In the genomic region with DNA sequence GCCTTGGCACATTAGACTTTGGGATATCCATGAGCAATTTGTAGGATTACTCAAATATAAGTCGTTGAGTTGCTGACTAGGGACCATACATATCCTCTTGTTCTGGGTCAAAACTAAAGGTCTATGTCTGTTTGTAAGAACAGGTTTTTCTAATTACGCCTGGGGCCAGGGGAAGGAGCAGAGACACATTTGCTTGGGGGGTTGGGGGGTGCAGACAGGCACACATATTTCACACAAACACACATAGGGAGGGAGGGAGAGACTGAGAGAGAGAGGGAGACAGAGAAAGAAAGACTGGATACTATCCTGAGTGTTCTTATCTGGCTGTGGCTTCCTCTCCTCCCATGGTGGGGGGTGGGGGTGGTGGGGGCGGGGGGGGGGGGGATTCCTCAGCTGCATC, we compare ENCODE assay signal across 12 mouse cellular contexts. TPM values are rescaled to one million over a fixed set of nuclear protein-coding genes. Genes with fewer than 3 reads are reported as not detected.
DNase-seq lines count a peak whose midpoint lies in the region; ATAC-seq and TF ChIP-seq lines count a peak whose summit lies in the region.
"Had no signal": no experiment of that assay in that cellular context is flagged by ENCODE, and none has a peak within 500 bp of the region (broad histone marks: within the 10 kb centered on the region; RNA-seq: fewer than 3 reads in every experiment).

No protein-coding gene starts in this region.

- H3K9me3 ChIP-seq in heart, embryonic 10.5 days: no peaks in the 10 kb centered on the region
- H3K9me3 ChIP-seq in midbrain, embryonic 12.5 days: no peaks in the 10 kb centered on the region; the same call in 1 of the 2 replicates
- H3K9me3 ChIP-seq in midbrain, postnatal 0 days (ENCODE audit: low read length): no peaks in the 10 kb centered on the region
- H3K9me3 ChIP-seq in embryonic facial prominence, embryonic 12.5 days: no peaks in the 10 kb centered on the region
- no peaks in the 10 kb centered on the region for H3K9me3 ChIP-seq in liver, embryonic 12.5 days (replicated peaks)

- H3K9ac ChIP-seq in midbrain, embryonic 12.5 days (replicated peaks): no peak overlapping the region
- no peak overlapping the region for H3K9ac ChIP-seq in midbrain, postnatal 0 days (replicated peaks; ENCODE audit: low read length, poor library complexity, severe bottlenecking)
- no peak overlapping the region for H3K9ac ChIP-seq in embryonic facial prominence, embryonic 12.5 days
- no peak overlapping the region for H3K9ac ChIP-seq in liver, embryonic 12.5 days

- no peak overlapping the region; the same call in 1 of the 2 replicates for H3K4me3 ChIP-seq in heart, embryonic 10.5 days
- H3K4me3 ChIP-seq in midbrain, embryonic 12.5 days: no peak overlapping the region
- no peak overlapping the region for H3K4me3 ChIP-seq in midbrain, postnatal 0 days (ENCODE audit: low read depth, low read length)
- H3K4me3 ChIP-seq in embryonic facial prominence, embryonic 12.5 days: no peak overlapping the region
- H3K4me3 ChIP-seq in liver, embryonic 12.5 days: no peak overlapping the region
- H3K4me3 ChIP-seq: myocyte had no signal

- 9% methylated on average over 2 of the region's 3 CpGs for WGBS in heart, embryonic 10.5 days
- WGBS in midbrain, embryonic 12.5 days: 40% methylated on average over 3 of the region's 3 CpGs
- 62% methylated on average over 2 of the region's 3 CpGs for WGBS in midbrain, postnatal 0 days
- 17% methylated on average over 3 of the region's 3 CpGs for WGBS in embryonic facial prominence, embryonic 12.5 days
- WGBS in liver, embryonic 12.5 days (ENCODE audit: insufficient replicate concordance): 52% methylated on average over 2 of the region's 3 CpGs

- TF ChIP-seq CTCF in midbrain, postnatal 0 days (IDR thresholded peaks at IDR 0.05): no peak

- DNase-seq in heart, embryonic 10.5 days (ENCODE audit: low spot score): peak; percentile 64
- DNase-seq in heart, postnatal 10 days: no peak
- DNase-seq in midbrain, postnatal 0 days (ENCODE audit: low spot score): no peak
- no peak for DNase-seq in urinary bladder, adult 18-20 months (ENCODE audit: low spot score in 2 of 2)
- DNase-seq in frontal cortex, adult 2 months (ENCODE audit: extremely low spot score in 1 of 2, low spot score in 1 of 2): no peak
- DNase-seq: cerebellum, postnatal 10 days; kidney, postnatal 10 days; lung, adult 2 months had no signal

- intact Hi-C loops in heart, postnatal 10 days (cut with DNase I): no loop called here

- no peaks in the 10 kb centered on the region for H3K27me3 ChIP-seq in heart, embryonic 10.5 days (ENCODE audit: insufficient read depth, poor library complexity, severe bottlenecking)
- no peaks in the 10 kb centered on the region for H3K27me3 ChIP-seq in midbrain, embryonic 12.5 days
- no peaks in the 10 kb centered on the region; the same call in 1 of the 2 replicates for H3K27me3 ChIP-seq in midbrain, postnatal 0 days (ENCODE audit: insufficient read depth, low read length)
- no peaks in the 10 kb centered on the region for H3K27me3 ChIP-seq in embryonic facial prominence, embryonic 12.5 days
- no peaks in the 10 kb centered on the region for H3K27me3 ChIP-seq in liver, embryonic 12.5 days (replicated peaks)

- peaks cover 32% of the 10 kb centered on the region for H3K36me3 ChIP-seq in heart, embryonic 10.5 days
- no peaks in the 10 kb centered on the region for H3K36me3 ChIP-seq in midbrain, embryonic 12.5 days
- H3K36me3 ChIP-seq in midbrain, postnatal 0 days (ENCODE audit: insufficient read depth, low read length): peaks cover 7% of the 10 kb centered on the region; the same call in 1 of the 2 replicates
- H3K36me3 ChIP-seq in embryonic facial prominence, embryonic 12.5 days: no peaks in the 10 kb centered on the region; the same call in 1 of the 2 replicates
- H3K36me3 ChIP-seq in liver, embryonic 12.5 days: peaks cover 5% of the 10 kb centered on the region

- ATAC-seq in midbrain, embryonic 12.5 days (ENCODE audit: low FRiP score, low read depth): no peak
- ATAC-seq in midbrain, postnatal 0 days (ENCODE audit: low FRiP score): no peak
- peak; percentile 36; the same call in 1 of the 2 replicates for ATAC-seq in embryonic facial prominence, embryonic 12.5 days (ENCODE audit: insufficient number of reproducible peaks, insufficient read depth, low FRiP score, low TSS enrichment)
- ATAC-seq in liver, embryonic 12.5 days: no peak

- H3K4me1 ChIP-seq in heart, embryonic 10.5 days: peaks cover 42% of the 10 kb centered on the region
- H3K4me1 ChIP-seq in midbrain, embryonic 12.5 days: peaks cover 4% of the 10 kb centered on the region; the same call in 1 of the 2 replicates
- no peaks in the 10 kb centered on the region; the same call in 1 of the 2 replicates for H3K4me1 ChIP-seq in midbrain, postnatal 0 days (ENCODE audit: insufficient read depth, low read length)
- H3K4me1 ChIP-seq in embryonic facial prominence, embryonic 12.5 days: peaks cover 17% of the 10 kb centered on the region
- H3K4me1 ChIP-seq in liver, embryonic 12.5 days: peaks cover 9% of the 10 kb centered on the region; the same call in 1 of the 2 replicates

- H3K27ac ChIP-seq in heart, embryonic 10.5 days: peak overlapping the region; percentile 84
- H3K27ac ChIP-seq in midbrain, embryonic 12.5 days (replicated peaks): peak overlapping the region; percentile 61; the same call in 1 of the 2 replicates
- H3K27ac ChIP-seq in midbrain, postnatal 0 days (ENCODE audit: low read depth, low read length): no peak overlapping the region
- peak overlapping the region; percentile 71; the same call in 1 of the 2 replicates for H3K27ac ChIP-seq in embryonic facial prominence, embryonic 12.5 days
- 0 out of 2 replicates have a peak overlapping the region, but pooled peaks have one; percentile 54 for H3K27ac ChIP-seq in liver, embryonic 12.5 days

- H3K4me2 ChIP-seq in midbrain, embryonic 12.5 days (replicated peaks): no peak overlapping the region
- H3K4me2 ChIP-seq in midbrain, postnatal 0 days (ENCODE audit: low read depth, low read length, poor library complexity, severe bottlenecking): no peak overlapping the region
- H3K4me2 ChIP-seq in embryonic facial prominence, embryonic 12.5 days (replicated peaks): no peak overlapping the region
- no peak overlapping the region for H3K4me2 ChIP-seq in liver, embryonic 12.5 days

RNA-seq across cellular contexts. Expression of a gene that starts 7.9 kb away (rescaled TPM):
- 6.6 TPM in 2 replicates for polyA plus RNA-seq in heart, embryonic 10.5 days (2016; fragmentation: Nextera tagmentation; extraction: Ambion mirVana)
- total RNA-seq in heart, postnatal 10 days (2021): 10 to 100 TPM; 12.9 to 17.4 TPM
- polyA plus RNA-seq in midbrain, embryonic 12.5 days (2016; fragmentation: Nextera tagmentation; extraction: Ambion mirVana): 2.0 and 2.6 TPM in 2 replicates
- 24.1 and 25.8 TPM in 2 replicates for total RNA-seq in midbrain, postnatal 0 days (2014; rRNA removed)
- polyA plus RNA-seq in midbrain, postnatal 0 days (2015; fragmentation: Nextera tagmentation; extraction: Ambion mirVana): 26.4 and 28.1 TPM in 2 replicates
- polyA plus RNA-seq in embryonic facial prominence, embryonic 12.5 days (2016; fragmentation: Nextera tagmentation; extraction: Ambion mirVana): 4.7 and 6.4 TPM in 2 replicates
- polyA plus RNA-seq in liver, embryonic 12.5 days (2016; fragmentation: Nextera tagmentation; extraction: Ambion mirVana): 1.2 and 2.0 TPM in 2 replicates
- polyA plus RNA-seq in frontal cortex, adult 2 months (2012; rRNA removed): 28.1 and 29.5 TPM in 2 replicates

RNA-seq across cellular contexts. Expression of a gene that starts 7.9 kb away (rescaled TPM):
- 14.6 and 20.4 TPM in 2 replicates for polyA plus RNA-seq in heart, embryonic 10.5 days (2016; fragmentation: Nextera tagmentation; extraction: Ambion mirVana)
- total RNA-seq in heart, postnatal 10 days (2021): 10 to 100 TPM; 24.1 to 29.6 TPM
- polyA plus RNA-seq in midbrain, embryonic 12.5 days (2016; fragmentation: Nextera tagmentation; extraction: Ambion mirVana): 1.3 and 1.4 TPM in 2 replicates
- total RNA-seq in midbrain, postnatal 0 days (2014; rRNA removed): 11.3 and 16.6 TPM in 2 replicates
- 4.6 TPM in 2 replicates for polyA plus RNA-seq in midbrain, postnatal 0 days (2015; fragmentation: Nextera tagmentation; extraction: Ambion mirVana)
- polyA plus RNA-seq in embryonic facial prominence, embryonic 12.5 days (2016; fragmentation: Nextera tagmentation; extraction: Ambion mirVana): 4.6 and 4.9 TPM in 2 replicates
- polyA plus RNA-seq in liver, embryonic 12.5 days (2016; fragmentation: Nextera tagmentation; extraction: Ambion mirVana): 1.8 and 1.9 TPM in 2 replicates
- polyA plus RNA-seq in frontal cortex, adult 2 months (2012; rRNA removed): 5.8 and 5.9 TPM in 2 replicates
- polyA plus RNA-seq: myocyte had no signal

RNA-seq across cellular contexts. Expression of a gene that starts 8.1 kb away (rescaled TPM):
- polyA plus RNA-seq in heart, embryonic 10.5 days (2016; fragmentation: Nextera tagmentation; extraction: Ambion mirVana): 0.05 and 0.23 TPM in 2 replicates
- total RNA-seq in heart, postnatal 10 days (2021): under 1 TPM; 0.32 to 0.60 TPM
- 0.18 TPM in 1 of 2 replicates, not detected in the other for polyA plus RNA-seq in midbrain, embryonic 12.5 days (2016; fragmentation: Nextera tagmentation; extraction: Ambion mirVana)
- total RNA-seq in midbrain, postnatal 0 days (2014; rRNA removed): 0.49 and 11.5 TPM in 2 replicates
- polyA plus RNA-seq in midbrain, postnatal 0 days (2015; fragmentation: Nextera tagmentation; extraction: Ambion mirVana): 0.29 and 0.32 TPM in 2 replicates
- 0.45 and 0.58 TPM in 2 replicates for polyA plus RNA-seq in embryonic facial prominence, embryonic 12.5 days (2016; fragmentation: Nextera tagmentation; extraction: Ambion mirVana)
- polyA plus RNA-seq in liver, embryonic 12.5 days (2016; fragmentation: Nextera tagmentation; extraction: Ambion mirVana): 0.14 and 0.26 TPM in 2 replicates
- 0.80 and 1.3 TPM in 2 replicates for polyA plus RNA-seq in frontal cortex, adult 2 months (2012; rRNA removed)
- polyA plus RNA-seq: myocyte had no signal

RNA-seq across cellular contexts. Expression of a gene that starts 14.7 kb away (rescaled TPM):
- 0.06 and 0.18 TPM in 2 replicates for polyA plus RNA-seq in heart, embryonic 10.5 days (2016; fragmentation: Nextera tagmentation; extraction: Ambion mirVana)
- total RNA-seq in heart, postnatal 10 days (2021): 1 to 10 TPM; 1.7 to 2.6 TPM
- polyA plus RNA-seq in midbrain, embryonic 12.5 days (2016; fragmentation: Nextera tagmentation; extraction: Ambion mirVana): 0.07 and 0.17 TPM in 2 replicates
- 0.44 and 0.52 TPM in 2 replicates for total RNA-seq in midbrain, postnatal 0 days (2014; rRNA removed)
- 0.36 and 0.44 TPM in 2 replicates for polyA plus RNA-seq in midbrain, postnatal 0 days (2015; fragmentation: Nextera tagmentation; extraction: Ambion mirVana)
- polyA plus RNA-seq in embryonic facial prominence, embryonic 12.5 days (2016; fragmentation: Nextera tagmentation; extraction: Ambion mirVana): 0.06 and 0.13 TPM in 2 replicates
- 0.02 TPM in 1 of 2 replicates, not detected in the other for polyA plus RNA-seq in liver, embryonic 12.5 days (2016; fragmentation: Nextera tagmentation; extraction: Ambion mirVana)
- 0.74 and 0.92 TPM in 2 replicates for polyA plus RNA-seq in frontal cortex, adult 2 months (2012; rRNA removed)
- polyA plus RNA-seq: myocyte had no signal
